Mouse (Mus musculus): ENCODE data around the gene Enah.

Enah gene

GRCm38 (mm10) chr1:181878436-181878835, 141.4 kb downstream of the Enah start:
- DNase-seq (ENCODE audit: low spot score in 2 of 2), result no peak

GRCm38 (mm10) chr1:181877088-181877487, 142.7 kb downstream of the Enah start:
- no peak for DNase-seq (ENCODE audit: low spot score in 2 of 2)

DNA sequence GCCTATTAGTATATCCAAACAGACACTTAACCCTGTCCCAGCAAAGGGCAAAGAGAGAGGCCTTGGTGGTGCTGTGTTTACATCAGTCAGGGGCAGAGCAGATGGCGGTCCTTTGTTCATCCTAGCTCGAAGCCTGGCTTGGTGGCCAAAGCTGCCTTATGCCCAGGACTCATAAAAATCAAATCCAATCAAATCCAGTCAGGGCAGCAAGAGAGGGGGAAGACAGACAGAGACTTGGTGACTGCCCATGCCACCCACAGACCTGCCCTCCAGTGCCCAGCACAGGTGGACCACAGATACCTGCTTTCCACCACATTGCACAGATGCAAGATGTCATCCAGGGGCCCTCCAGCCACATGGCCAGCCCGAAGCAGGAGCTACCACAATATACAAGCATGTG, 143.1 kb downstream of the Enah start:
- DNase-seq (ENCODE audit: low spot score in 2 of 2), result no peak

DNA sequence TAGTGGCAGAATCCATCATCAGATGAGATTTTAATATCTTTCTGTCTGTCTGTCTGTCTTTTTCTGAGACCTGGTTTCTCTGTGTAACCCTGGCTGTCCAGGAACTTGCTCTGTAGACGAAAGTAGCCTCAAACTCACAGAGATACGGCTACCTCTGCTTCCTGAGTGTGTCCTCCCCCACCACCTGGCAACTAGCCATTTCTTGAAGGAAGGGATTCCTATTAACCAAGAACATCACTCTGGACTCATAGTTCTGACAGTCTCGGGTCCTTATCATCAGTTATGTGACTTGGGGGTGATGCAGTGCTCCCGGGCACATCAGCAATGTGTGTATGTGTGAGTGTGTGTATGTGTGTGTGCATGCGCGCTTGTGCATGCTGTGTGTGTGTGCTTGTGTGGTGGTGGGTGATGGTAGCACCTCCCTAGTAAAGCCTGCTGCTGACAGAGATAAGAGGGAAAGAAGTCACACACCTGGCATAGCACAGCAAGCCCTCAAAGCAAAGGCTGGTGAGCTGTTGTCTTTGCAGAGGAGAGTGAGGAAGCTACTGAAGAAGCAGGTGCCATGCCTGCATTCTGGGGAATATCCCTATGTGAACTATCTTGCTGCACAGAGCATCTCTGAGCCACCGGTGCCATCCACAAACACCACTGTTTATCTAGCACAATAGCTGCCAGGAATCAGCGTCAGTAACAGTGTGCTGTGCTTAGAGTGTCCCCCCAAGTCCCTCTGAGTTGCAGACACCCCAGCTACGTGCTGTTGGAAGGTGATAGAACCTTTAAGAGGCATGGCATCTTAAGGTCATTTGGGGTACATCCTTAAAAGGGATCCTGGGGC, 146.5 kb downstream of the Enah start:
- DNase-seq (ENCODE audit: low spot score in 2 of 2), result no peak

GRCm38 (mm10) chr1:181872639-181873038, 147.2 kb downstream of the Enah start:
- no peak for DNase-seq (ENCODE audit: low spot score in 2 of 2)

- DNase-seq (ENCODE audit: low spot score in 2 of 2), result no peak
Measured at GRCm38 (mm10) chr1:181866429-181867280, 153.1 kb downstream of the Enah start.

DNA sequence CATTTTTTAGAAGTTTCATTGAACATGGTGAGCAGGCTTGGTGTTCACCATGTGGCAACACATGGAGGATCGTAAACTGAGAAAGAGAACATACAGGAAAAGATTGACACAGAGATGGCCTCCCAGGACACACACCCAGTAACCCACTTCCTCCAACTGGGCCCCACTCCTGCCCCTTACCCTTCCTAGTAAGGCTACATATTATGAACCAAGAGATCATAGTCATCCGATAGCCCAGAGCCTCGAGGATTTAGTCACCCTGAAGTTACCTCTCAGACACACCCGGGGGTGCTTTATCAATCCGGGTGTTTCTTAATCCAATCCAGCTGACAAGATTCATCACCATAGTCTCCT, 153.9 kb downstream of the Enah start:
- DNase-seq (ENCODE audit: low spot score in 2 of 2), result no peak

- no peak for DNase-seq (ENCODE audit: low spot score in 2 of 2)
Measured at GRCm38 (mm10) chr1:181864971-181865862, 154.6 kb downstream of the Enah start.

DNA sequence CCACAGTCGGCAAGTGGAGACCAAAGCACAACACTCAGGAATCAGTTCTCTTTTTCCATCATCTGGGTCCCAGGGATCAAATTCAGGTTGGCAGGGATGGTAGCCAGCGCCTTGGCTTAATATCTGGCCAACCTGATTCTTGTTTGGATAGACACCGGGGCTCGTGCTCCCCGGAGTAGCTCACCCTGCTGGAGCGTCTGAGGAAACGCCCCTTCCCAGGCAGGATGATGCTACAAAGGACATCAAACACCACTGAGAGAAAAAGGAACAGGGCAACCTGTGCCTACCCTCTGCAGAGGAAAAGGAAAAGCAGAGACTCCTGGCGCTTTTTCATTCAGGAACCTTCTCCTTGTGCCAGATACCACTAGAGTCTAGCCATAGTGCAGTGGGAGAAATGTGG, 156.4 kb downstream of the Enah start:
- DNase-seq (ENCODE audit: low spot score in 2 of 2), result no peak

DNA sequence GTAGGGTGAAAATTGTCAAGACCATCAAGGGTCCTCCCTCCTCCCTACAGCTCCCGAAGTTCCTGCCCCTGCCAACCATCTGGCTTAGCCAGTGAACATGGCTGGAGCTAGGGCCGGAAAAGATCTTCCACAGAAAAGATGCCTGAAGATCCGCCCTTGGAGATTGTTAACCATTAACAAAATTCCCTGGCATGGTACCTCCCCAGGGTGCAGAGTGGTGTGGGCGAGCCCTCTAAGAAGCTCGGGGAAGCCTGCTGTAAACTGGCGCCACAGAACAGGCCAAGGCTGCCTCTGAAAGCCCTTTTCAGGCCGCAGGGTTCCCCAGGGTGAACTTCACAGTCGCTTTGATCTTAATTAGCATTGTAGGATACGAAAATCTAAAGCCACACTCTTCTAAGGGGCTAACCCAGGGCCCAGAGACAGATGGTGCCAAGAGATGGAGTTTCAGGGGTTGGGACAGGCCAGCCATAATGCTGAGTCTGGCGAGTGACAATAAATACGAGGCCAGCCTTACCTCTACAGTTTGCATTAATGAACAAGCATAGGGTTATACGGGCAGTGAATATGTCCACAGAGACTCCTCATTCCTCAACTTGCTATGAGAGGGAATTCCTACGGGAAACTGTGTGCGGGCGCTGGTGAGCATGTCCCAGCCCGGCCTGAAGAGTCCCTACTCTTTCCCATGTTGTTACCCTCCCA, 157.0 kb downstream of the Enah start:
- no peak for DNase-seq (ENCODE audit: low spot score in 2 of 2)

DNA sequence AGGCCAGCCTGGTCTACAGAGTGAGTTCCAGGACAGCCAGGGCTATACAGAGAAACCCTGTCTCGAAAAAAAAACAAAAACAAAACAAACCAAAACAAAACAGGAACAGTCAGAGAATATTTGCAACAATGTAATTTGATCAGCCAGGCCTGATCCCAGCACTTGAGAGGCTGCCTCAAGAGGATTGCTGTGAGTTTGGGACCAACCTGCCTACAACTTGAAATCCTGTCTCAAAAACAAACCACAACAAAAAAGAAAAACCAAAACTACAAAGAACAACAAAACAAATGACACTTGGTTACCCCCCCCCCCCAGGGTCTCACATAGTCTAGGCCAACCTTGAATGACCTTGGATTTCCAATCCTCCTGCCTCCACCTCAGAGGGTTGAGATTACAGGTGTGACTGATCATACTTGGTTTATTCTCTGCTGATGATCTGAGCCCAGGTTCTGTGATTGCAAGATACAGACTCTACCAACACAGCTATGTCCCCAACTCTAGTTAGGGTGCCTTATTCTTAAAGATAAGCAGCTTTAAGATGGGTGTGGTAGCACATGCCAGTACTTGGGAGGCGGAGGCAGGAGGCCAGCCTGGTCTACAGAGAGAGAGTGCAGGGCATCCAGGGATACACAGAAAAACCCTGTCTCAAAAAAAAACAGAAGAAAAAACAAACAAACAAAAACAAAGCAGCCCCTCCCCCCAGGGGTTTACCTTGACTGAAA, 158.4 kb downstream of the Enah start:
- DNase-seq (ENCODE audit: low spot score in 2 of 2), result no peak

- DNase-seq (ENCODE audit: low spot score in 2 of 2), result peak; percentile 90 to 91
Measured at GRCm38 (mm10) chr1:181860659-181861058, 159.1 kb downstream of the Enah start.

- no peak for DNase-seq (ENCODE audit: low spot score in 2 of 2)
Measured at GRCm38 (mm10) chr1:181856329-181856728, 163.5 kb downstream of the Enah start.

DNA sequence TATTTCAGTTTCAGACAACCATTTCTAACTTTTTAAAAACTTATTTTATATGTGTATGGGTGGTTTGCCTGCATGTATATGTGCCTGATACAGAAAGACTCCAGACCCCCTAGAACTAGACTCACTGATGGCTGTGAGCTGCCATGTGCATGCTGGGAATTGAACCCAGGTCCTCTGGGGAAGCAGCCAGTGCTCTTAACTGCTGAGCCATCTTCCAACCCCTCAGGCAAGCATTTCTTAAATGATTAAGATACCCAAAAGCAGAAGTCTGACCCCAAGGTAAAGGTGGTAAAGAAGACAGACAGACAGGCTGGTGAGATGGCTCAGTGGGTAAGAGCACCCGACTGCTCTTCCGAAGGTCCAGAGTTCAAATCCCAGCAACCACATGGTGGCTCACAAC, 165.0 kb downstream of the Enah start:
- no peak for DNase-seq (ENCODE audit: low spot score in 2 of 2)

DNA sequence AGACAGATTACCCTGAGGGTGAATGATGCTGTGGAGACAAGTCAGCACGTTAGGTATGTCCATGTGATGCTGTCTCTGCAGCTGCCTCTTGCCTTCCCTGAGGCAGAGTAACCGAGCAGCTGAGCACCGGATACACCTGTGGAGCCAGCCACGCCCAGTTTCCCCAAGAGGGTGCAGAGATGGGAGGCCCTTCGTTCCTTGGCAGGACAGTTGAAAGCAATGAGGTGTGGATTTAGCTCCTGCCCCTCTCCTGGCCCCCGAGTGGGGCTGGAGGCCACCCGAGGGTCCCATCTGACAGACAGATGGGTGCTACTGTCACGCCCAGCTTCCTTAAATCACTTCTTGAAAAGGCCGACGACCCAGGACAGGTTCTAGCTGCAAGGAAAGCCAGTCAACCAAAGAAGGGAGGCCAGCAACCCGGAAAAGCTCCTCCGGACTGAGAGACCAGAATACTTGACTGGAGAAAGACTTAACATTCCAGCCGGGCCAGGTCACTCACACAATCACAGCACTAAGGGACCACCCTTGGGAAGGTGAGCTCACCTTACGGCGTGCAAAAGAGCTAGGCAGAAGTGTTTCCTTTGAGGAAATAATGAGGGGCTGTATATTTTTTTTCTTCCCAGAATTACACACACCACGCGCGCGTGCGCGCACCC, 166.6 kb downstream of the Enah start:
- peak; percentile 44 to 70 for DNase-seq (ENCODE audit: low spot score in 2 of 2)

DNA sequence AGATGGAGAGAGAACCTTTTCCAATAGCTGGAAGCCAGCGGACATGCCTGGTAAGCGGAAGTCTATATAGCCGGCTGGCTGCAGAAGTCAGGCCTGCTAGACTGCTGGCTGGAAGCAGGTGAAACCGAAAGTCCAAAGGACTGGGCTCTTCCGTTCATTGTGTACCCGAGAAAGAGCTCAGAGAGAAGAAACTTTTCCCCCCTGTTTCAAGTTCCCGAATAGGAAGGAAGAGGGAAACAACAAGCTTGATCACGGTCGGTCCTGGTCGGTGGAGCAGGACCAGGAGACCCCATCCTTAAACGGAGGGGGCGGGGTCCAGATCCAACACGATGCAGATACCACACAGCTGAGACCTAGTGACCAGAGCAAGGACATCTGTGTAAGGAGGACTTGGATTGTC, 167.3 kb downstream of the Enah start:
- DNase-seq (ENCODE audit: low spot score in 2 of 2), result peak; percentile 49 to 70

GRCm38 (mm10) chr1:181851521-181852310, 168.1 kb downstream of the Enah start:
- peak; percentile 67 to 69 for DNase-seq (ENCODE audit: low spot score in 2 of 2)

DNA sequence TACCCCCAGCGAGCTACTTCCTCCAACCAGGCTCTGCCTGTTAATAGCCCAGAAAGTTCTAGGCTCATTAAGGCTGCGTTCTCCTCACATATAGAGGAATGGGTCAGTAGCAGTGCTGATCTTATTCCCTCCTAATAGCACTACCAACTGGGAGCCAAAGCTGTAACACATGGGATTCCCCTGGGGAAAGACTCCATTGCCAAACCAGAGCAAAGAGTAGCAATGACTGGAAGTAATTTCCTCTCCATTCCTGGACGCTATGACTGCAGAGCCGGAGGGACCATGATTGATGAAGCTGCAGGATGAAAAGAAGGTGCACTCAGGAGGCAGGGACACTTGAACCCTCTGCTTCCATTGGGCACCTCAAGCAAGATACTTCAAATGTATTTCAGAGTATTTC, 169.3 kb downstream of the Enah start:
- no peak for DNase-seq (ENCODE audit: low spot score in 2 of 2)

DNA sequence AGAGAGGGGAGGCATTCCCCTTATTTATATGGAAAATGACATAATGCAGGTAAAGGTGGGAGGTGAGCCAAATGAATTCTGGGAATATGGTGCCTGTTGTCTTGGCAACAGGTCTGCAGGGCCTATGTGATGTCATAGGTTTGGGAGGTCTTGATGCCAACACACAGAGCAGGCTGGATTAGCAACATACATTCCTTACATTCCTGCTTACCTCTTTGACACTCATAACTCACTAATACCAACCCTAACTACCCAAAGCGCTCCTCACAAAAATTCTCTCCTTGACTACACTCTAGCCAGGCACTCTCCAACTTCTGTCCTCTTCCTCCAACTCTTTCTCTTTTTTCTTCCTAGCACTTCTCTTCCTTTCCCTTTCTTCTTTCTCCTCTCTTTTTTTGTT, 171.6 kb downstream of the Enah start:
- no peak for DNase-seq (ENCODE audit: low spot score in 2 of 2)

Data from heart, adult 9 months (tissue).